Mouse (Mus musculus) stomach, embryonic 16.5 days (tissue): ENCODE measurements at regions not wholly inside any gene's neighbourhood (a gene's known extent, or its start where the extent isn't known, plus 50 kb on each side); places are given as distances from the start of the nearest gene placed in this dataset.

ENCODE experiments used
- ATAC-seq: fragments of 200-750 bp; cut with Nextera tagmentation; 2 replicates; pipeline ENCODE4 v1.8.0; 2017; ENCODE audit warnings: moderate number of reproducible peaks, moderate TSS enrichment; ENCODE audit not compliant: insufficient read depth, low FRiP score
- H3K27ac ChIP-seq: fragments of 300-500 bp; sonication (generic); 2 replicates; pipeline ENCODE4 v1.5.1; 2014; ENCODE audit warnings: low read length
- H3K27me3 ChIP-seq: fragments of 300-500 bp; sonication (generic); 2 replicates; pipeline ENCODE4 v1.6.1; 2014; ENCODE audit warnings: low read length, control low read depth, mixed read lengths; ENCODE audit not compliant: control insufficient read depth, insufficient read depth
- H3K36me3 ChIP-seq: fragments of 300-500 bp; sonication (generic); 2 replicates; pipeline ENCODE4 v1.6.1; 2014; ENCODE audit warnings: low read length; ENCODE audit not compliant: control insufficient read depth, insufficient read depth
- H3K4me1 ChIP-seq: fragments of 300-500 bp; sonication (generic); 2 replicates; pipeline ENCODE4 v1.6.1; 2014; ENCODE audit warnings: low read length, control low read depth, mixed read lengths; ENCODE audit not compliant: control insufficient read depth, insufficient read depth
- H3K4me2 ChIP-seq: fragments of 300-500 bp; sonication (generic); 2 replicates; pipeline ENCODE4 v1.6.1; 2014; ENCODE audit warnings: low read depth, low read length, mixed read lengths
- H3K4me3 ChIP-seq: fragments of 300-500 bp; sonication (generic); replicated peaks from 2 replicates; pipeline ENCODE4 v1.5.1; 2014; ENCODE audit warnings: mild to moderate bottlenecking, low read length
- H3K9ac ChIP-seq: fragments of 300-500 bp; sonication (generic); 2 replicates; pipeline ENCODE4 v1.6.1; 2014; ENCODE audit warnings: low read length
- H3K9me3 ChIP-seq: fragments of 300-500 bp; sonication (generic); replicated peaks from 2 replicates; pipeline ENCODE4 v1.6.1; 2016; ENCODE audit warnings: low read length, control low read depth; ENCODE audit not compliant: control insufficient read depth
- WGBS: fragments of 180-500 bp; shearing (Covaris S2); extraction: QIAGEN DNeasy Blood & Tissue Kit; methylation state at CpG from one replicate; pipeline ENCODE4 v1.1.7; 2014; 5-methylcytosine and 5-hydroxymethylcytosine counted together

DNA sequence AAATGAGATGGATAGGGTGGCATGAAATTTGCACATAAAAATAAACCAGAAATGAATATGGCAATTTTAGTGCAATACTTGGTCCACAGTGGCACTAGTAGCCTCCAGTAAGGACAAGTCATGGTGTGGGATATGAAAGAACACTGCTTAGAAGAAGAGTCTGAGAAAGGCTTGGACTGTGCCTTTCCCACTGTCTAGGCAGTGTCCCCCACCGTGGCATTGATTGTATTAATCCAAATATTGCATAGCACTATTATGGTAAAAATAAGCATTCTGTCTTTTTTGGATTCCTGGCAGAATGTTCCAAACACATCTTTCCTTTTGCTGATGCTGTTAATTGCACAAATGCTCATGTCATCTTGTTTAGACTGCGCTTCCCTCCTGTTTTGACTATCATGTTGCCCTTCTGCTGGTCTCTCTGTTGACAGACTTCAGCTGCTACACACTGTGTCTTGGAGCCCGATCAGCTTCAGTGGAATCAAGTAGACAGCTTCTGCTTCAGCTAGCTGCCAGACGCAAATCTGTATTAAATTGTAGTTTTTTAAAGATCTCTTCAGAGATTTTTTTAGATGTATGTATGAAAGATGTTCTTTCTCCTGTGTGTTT is 186.2 kb upstream of the Robo2 start:
- WGBS = 32% methylated on average over 4 of the region's 4 CpGs
- H3K9me3 ChIP-seq = no peaks in the 10 kb centered on the region
- H3K27me3 ChIP-seq = no peaks in the 10 kb centered on the region
- no peak overlapping the region for H3K4me3 ChIP-seq
- peak; percentile 83 for ATAC-seq
- no peak overlapping the region for H3K4me2 ChIP-seq
- no peaks in the 10 kb centered on the region for H3K4me1 ChIP-seq
- no peak overlapping the region for H3K27ac ChIP-seq
- no peaks in the 10 kb centered on the region for H3K36me3 ChIP-seq
- H3K9ac ChIP-seq = no peak overlapping the region

GRCm38 (mm10) chr16:74591896-74592295 is 180.3 kb upstream of the Robo2 start:
- WGBS = 90% methylated on average over 4 of the region's 4 CpGs
- no peak for ATAC-seq
- no peak overlapping the region for H3K4me2 ChIP-seq
- no peaks in the 10 kb centered on the region for H3K27me3 ChIP-seq
- H3K4me3 ChIP-seq = no peak overlapping the region
- no peaks in the 10 kb centered on the region for H3K9me3 ChIP-seq
- H3K27ac ChIP-seq = no peak overlapping the region
- no peak overlapping the region for H3K9ac ChIP-seq
- no peaks in the 10 kb centered on the region for H3K36me3 ChIP-seq
- H3K4me1 ChIP-seq = no peaks in the 10 kb centered on the region

- no peaks in the 10 kb centered on the region for H3K27me3 ChIP-seq
- no peaks in the 10 kb centered on the region for H3K4me1 ChIP-seq
- no peak overlapping the region for H3K4me3 ChIP-seq
- no peak for ATAC-seq
- H3K4me2 ChIP-seq = no peak overlapping the region
- no peak overlapping the region for H3K27ac ChIP-seq
- 86% methylated on average over 4 of the region's 4 CpGs for WGBS
- H3K9me3 ChIP-seq = no peaks in the 10 kb centered on the region
- H3K36me3 ChIP-seq = no peaks in the 10 kb centered on the region
- no peak overlapping the region for H3K9ac ChIP-seq
These were observed 171.2 kb upstream of the Robo2 start for GRCm38 (mm10) chr16:74582645-74583423.

- 79% methylated on average over 5 of the region's 5 CpGs for WGBS
- H3K27me3 ChIP-seq = no peaks in the 10 kb centered on the region
- H3K4me2 ChIP-seq = no peak overlapping the region
- no peaks in the 10 kb centered on the region for H3K36me3 ChIP-seq
- H3K27ac ChIP-seq = no peak overlapping the region
- H3K9me3 ChIP-seq = no peaks in the 10 kb centered on the region
- H3K4me3 ChIP-seq = no peak overlapping the region
- H3K4me1 ChIP-seq = no peaks in the 10 kb centered on the region
- no peak for ATAC-seq
- no peak overlapping the region for H3K9ac ChIP-seq
These were observed 136.7 kb upstream of the Robo2 start for GRCm38 (mm10) chr16:74548374-74548773.

- Histone ChIP-seq H3K4me1 (no peaks in the 10 kb centered on the region), H3K27ac (no peak overlapping the region), H3K27me3 (no peaks in the 10 kb centered on the region), H3K9me3 (no peaks in the 10 kb centered on the region), H3K9ac (no peak overlapping the region), H3K36me3 (no peaks in the 10 kb centered on the region), H3K4me2 (no peak overlapping the region), H3K4me3 (no peak overlapping the region)
- ATAC-seq = no peak
- WGBS = 58% methylated on average over 2 of the region's 2 CpGs
These were observed 118.9 kb upstream of the Robo2 start for GRCm38 (mm10) chr16:74530531-74530930.

DNA sequence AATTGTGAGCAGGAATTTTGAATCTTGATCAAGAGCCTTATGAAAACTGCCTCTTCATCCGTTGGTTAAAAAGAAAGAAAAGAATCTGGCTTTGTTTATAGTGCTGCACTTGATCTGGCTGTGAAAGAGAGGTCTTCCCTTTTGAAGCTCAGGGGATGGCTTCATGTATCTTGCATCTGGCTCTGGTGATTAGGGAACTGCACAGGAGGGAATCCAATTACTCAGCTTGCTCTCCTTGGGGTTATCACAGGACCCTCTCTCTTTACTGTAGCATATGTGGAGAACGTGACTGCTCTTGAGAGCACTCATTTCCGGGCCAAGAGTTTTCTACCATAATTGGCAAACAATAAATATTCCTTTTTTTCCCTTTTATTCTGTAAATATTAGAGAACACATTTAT is 116.6 kb upstream of the Robo2 start:
- Histone ChIP-seq H3K4me1 (no peaks in the 10 kb centered on the region), H3K9me3 (no peaks in the 10 kb centered on the region), H3K36me3 (no peaks in the 10 kb centered on the region), H3K4me2 (no peak overlapping the region), H3K27me3 (no peaks in the 10 kb centered on the region), H3K9ac (no peak overlapping the region), H3K27ac (no peak overlapping the region), H3K4me3 (no peak overlapping the region)
- ATAC-seq = no peak
- WGBS = 50% methylated on average over 3 of the region's 3 CpGs

GRCm38 (mm10) chr16:74526521-74526920 is 114.9 kb upstream of the Robo2 start:
- H3K36me3 ChIP-seq = no peaks in the 10 kb centered on the region
- H3K4me3 ChIP-seq = no peak overlapping the region
- WGBS = 46% methylated on average over 1 of the region's 1 CpGs
- H3K27ac ChIP-seq = no peak overlapping the region
- no peak for ATAC-seq
- no peaks in the 10 kb centered on the region for H3K9me3 ChIP-seq
- H3K4me2 ChIP-seq = no peak overlapping the region
- H3K4me1 ChIP-seq = no peaks in the 10 kb centered on the region
- H3K27me3 ChIP-seq = no peaks in the 10 kb centered on the region
- H3K9ac ChIP-seq = no peak overlapping the region

DNA sequence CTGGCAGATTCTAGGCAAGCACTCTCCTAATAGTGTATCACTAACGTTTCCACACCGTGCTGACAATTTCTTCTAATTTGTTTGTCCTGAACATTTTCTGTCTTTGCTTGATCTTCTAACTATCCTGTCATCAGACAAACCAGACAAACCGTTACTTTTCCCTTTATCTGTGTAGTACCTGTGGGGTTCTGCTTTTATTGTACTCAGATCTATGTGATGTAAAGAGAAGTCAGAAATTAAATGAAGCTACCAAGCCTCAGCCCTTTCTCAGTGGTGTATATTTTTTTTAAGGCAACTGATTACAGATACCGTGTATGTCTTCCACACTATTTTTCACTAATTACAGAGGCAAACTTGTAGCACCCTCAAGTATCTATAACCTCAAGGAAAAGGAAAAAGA is 108.9 kb upstream of the Robo2 start:
- Histone ChIP-seq H3K4me3 (no peak overlapping the region), H3K9ac (no peak overlapping the region), H3K27me3 (no peaks in the 10 kb centered on the region), H3K4me1 (no peaks in the 10 kb centered on the region), H3K9me3 (no peaks in the 10 kb centered on the region), H3K27ac (no peak overlapping the region), H3K36me3 (no peaks in the 10 kb centered on the region), H3K4me2 (no peak overlapping the region)
- ATAC-seq = no peak
- 77% methylated on average over 4 of the region's 4 CpGs for WGBS

DNA sequence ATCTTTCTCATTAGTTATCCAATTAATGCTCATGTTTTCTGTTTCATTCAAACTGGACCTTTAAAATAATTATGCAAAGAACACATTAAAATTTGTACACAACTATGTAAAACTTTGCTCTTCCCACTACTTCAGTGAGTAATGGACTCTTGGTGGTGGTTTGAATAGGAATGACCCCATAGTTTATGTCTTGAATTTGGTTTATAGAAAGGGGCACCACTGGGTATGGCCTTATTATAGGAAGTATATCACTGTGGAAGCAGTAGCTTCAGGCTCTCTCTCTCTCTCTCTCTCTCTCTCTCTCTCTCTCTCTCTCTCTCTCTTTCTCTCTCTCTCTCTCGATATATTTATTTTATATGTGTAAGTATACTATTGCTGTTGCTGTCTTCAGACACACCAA is 106.3 kb upstream of the Robo2 start:
- Histone ChIP-seq H3K4me3 (no peak overlapping the region), H3K9me3 (no peaks in the 10 kb centered on the region), H3K27me3 (no peaks in the 10 kb centered on the region), H3K36me3 (no peaks in the 10 kb centered on the region), H3K9ac (no peak overlapping the region), H3K4me1 (no peaks in the 10 kb centered on the region), H3K27ac (no peak overlapping the region), H3K4me2 (no peak overlapping the region)
- WGBS = 93% methylated on average over 1 of the region's 1 CpGs
- no peak for ATAC-seq
